Mouse (Mus musculus) liver, adult 2 months (tissue): ENCODE results near the gene I830077J02Rik. TPM values are rescaled to one million over a fixed set of nuclear protein-coding genes. Genes with fewer than 3 reads are reported as not detected.
"Not testable (repeated sequence)": the region's sequence is repeated elsewhere in the genome, so short reads cannot be mapped to it uniquely, and the experiment has no call there.

Experiments
- DNase-seq: peaks from one replicate; pipeline ENCODE4 v3.0.0-alpha.2; 2011; ENCODE audit warnings: low read depth, low spot score; ENCODE audit errors: extremely low read depth
- H3K27ac ChIP-seq: fragments of 200-500 bp; replicated peaks from 2 replicates; pipeline ENCODE4 v1.5.1; 2012; ENCODE audit warnings: low read depth, mild to moderate bottlenecking, control low read depth, inconsistent platforms, low read length; ENCODE audit not compliant: insufficient read depth
- H3K27me3 ChIP-seq: fragments of 200-500 bp; 2 replicates; pipeline ENCODE4 v1.6.1; 2012; ENCODE audit warnings: mild to moderate bottlenecking, moderate library complexity, low read length, inconsistent platforms; ENCODE audit not compliant: control insufficient read depth, insufficient read depth
- H3K36me3 ChIP-seq: fragments of 200-500 bp; 2 replicates; pipeline ENCODE4 v1.6.1; 2012; ENCODE audit warnings: low read length, inconsistent platforms; ENCODE audit not compliant: control insufficient read depth, insufficient read depth
- H3K4me1 ChIP-seq: fragments of 200-500 bp; 2 replicates; pipeline ENCODE4 v1.6.1; 2011; ENCODE audit warnings: low read length; ENCODE audit not compliant: control insufficient read depth, insufficient read depth
- H3K4me3 ChIP-seq: fragments of 200-500 bp; 2 replicates; pipeline ENCODE4 v1.5.1; 2011; ENCODE audit warnings: low read depth, mild to moderate bottlenecking, control low read depth, low read length, moderate library complexity; ENCODE audit not compliant: insufficient read depth
- H3K79me2 ChIP-seq: fragments of 200-500 bp; 2 replicates; pipeline ENCODE4 v1.6.1; 2012; ENCODE audit warnings: inconsistent platforms, mild to moderate bottlenecking, low read length, moderate library complexity; ENCODE audit not compliant: control insufficient read depth, insufficient read depth
- H3K9ac ChIP-seq: fragments of 200-500 bp; 2 replicates; pipeline ENCODE4 v1.6.1; 2012; ENCODE audit warnings: low read depth, mild to moderate bottlenecking, control low read depth, inconsistent platforms, low read length
- CTCF ChIP-seq: fragments of 200-500 bp; IDR thresholded peaks from 2 replicates; pipeline ENCODE4 v1.5.1; 2011; ENCODE audit warnings: low read depth, low read length, control low read depth
- POLR2A ChIP-seq: fragments of 200-500 bp; IDR thresholded peaks from 2 replicates; pipeline ENCODE4 v1.6.1; 2011; ENCODE audit warnings: low read length, control low read depth; ENCODE audit not compliant: insufficient read depth; ENCODE audit errors: extremely low read depth
- WGBS: fragments of 180-500 bp; shearing (Covaris S2); methylation state at CpG from one replicate; pipeline ENCODE4 v1.1.7; 2018; 5-methylcytosine and 5-hydroxymethylcytosine counted together
- polyA plus RNA-seq: library from polyadenylated mRNA; depleted of rRNA; stranded (reverse); fragments of >200 nt; gene quantifications from 2 replicates; pipeline ENCODE4 v1.2.3, GENCODE M21; 2012
- total RNA-seq: library from RNA; depleted of rRNA; stranded (reverse); fragments of >200 nt; gene quantifications from 2 replicates; pipeline ENCODE4 v1.2.3, GENCODE M21; 2014

The I830077J02Rik gene
- total and polyA plus RNA-seq, 2 experiments, result 0.39 to 0.55 TPM

- no peaks in the 10 kb centered on the region for H3K79me2 ChIP-seq
- no peaks in the 10 kb centered on the region for H3K4me1 ChIP-seq
- no peak for DNase-seq
- TF ChIP-seq POLR2A (no peak), CTCF (no peak)
- no peak overlapping the region for H3K27ac ChIP-seq
- WGBS, result 81% methylated on average over 7 of the region's 7 CpGs
- no peaks in the 10 kb centered on the region for H3K36me3 ChIP-seq
- no peak overlapping the region for H3K9ac ChIP-seq
- H3K4me3 ChIP-seq, result no peak overlapping the region
- H3K27me3 ChIP-seq, result no peaks in the 10 kb centered on the region
These were observed 4.8 kb downstream of the I830077J02Rik start for GRCm38 (mm10) chr3:105927561-105928194.

GRCm38 (mm10) chr3:105924616-105925015 lies 7.8 kb downstream of the I830077J02Rik start:
- H3K36me3 ChIP-seq, result no peaks in the 10 kb centered on the region
- H3K27ac ChIP-seq, result no peak overlapping the region
- H3K79me2 ChIP-seq, result no peaks in the 10 kb centered on the region
- H3K4me1 ChIP-seq, result no peaks in the 10 kb centered on the region
- H3K4me3 ChIP-seq, result no peak overlapping the region
- no peaks in the 10 kb centered on the region for H3K27me3 ChIP-seq
- TF ChIP-seq CTCF (no peak), POLR2A (no peak)
- DNase-seq, result no peak
- 87% methylated on average over 9 of the region's 9 CpGs for WGBS
- no peak overlapping the region for H3K9ac ChIP-seq

GRCm38 (mm10) chr3:105921959-105922358 lies 10.5 kb downstream of the I830077J02Rik start:
- H3K36me3 ChIP-seq, result no peaks in the 10 kb centered on the region
- no peak overlapping the region for H3K4me3 ChIP-seq
- TF ChIP-seq CTCF (no peak), POLR2A (no peak)
- no peaks in the 10 kb centered on the region for H3K27me3 ChIP-seq
- WGBS, result 72% methylated on average over 2 of the region's 2 CpGs
- H3K27ac ChIP-seq, result no peak overlapping the region
- H3K4me1 ChIP-seq, result no peaks in the 10 kb centered on the region
- no peak for DNase-seq
- no peak overlapping the region for H3K9ac ChIP-seq
- no peaks in the 10 kb centered on the region for H3K79me2 ChIP-seq

- H3K4me1 ChIP-seq, result not testable (repeated sequence)
These were observed 11.7 kb downstream of the I830077J02Rik start for GRCm38 (mm10) chr3:105920743-105921142.

GRCm38 (mm10) chr3:105918355-105918745 lies 14.1 kb downstream of the I830077J02Rik start:
- WGBS, result 65% methylated on average over 3 of the region's 3 CpGs
- Histone ChIP-seq H3K4me3 (no peak overlapping the region), H3K27ac (no peak overlapping the region), H3K9ac (no peak overlapping the region), H3K27me3 (no peaks in the 10 kb centered on the region), H3K4me1 (no peaks in the 10 kb centered on the region), H3K79me2 (no peaks in the 10 kb centered on the region), H3K36me3 (no peaks in the 10 kb centered on the region)
- DNase-seq, result no peak
- TF ChIP-seq CTCF (no peak), POLR2A (no peak)

More at GRCm38 (mm10) chr3:105920743-105921142, 11.7 kb downstream of the I830077J02Rik start:
- H3K36me3 ChIP-seq, H3K27ac ChIP-seq, H3K4me3 ChIP-seq, H3K9ac ChIP-seq, H3K79me2 ChIP-seq, H3K27me3 ChIP-seq, DNase-seq: not testable (repeated sequence)

- Histone ChIP-seq H3K36me3 (no peaks in the 10 kb centered on the region), H3K4me3 (no peak overlapping the region), H3K27me3 (no peaks in the 10 kb centered on the region), H3K4me1 (no peaks in the 10 kb centered on the region), H3K79me2 (no peaks in the 10 kb centered on the region), H3K9ac (no peak overlapping the region), H3K27ac (no peak overlapping the region)
- TF ChIP-seq POLR2A, result no peak
- no peak for TF ChIP-seq CTCF
- WGBS, result 76% methylated on average over 10 of the region's 10 CpGs
- no peak for DNase-seq
These were observed 14.7 kb downstream of the I830077J02Rik start for GRCm38 (mm10) chr3:105917656-105918354.

GRCm38 (mm10) chr3:105916455-105916854 lies 16.0 kb downstream of the I830077J02Rik start:
- H3K27me3 ChIP-seq, H3K9ac ChIP-seq, H3K4me3 ChIP-seq, H3K4me1 ChIP-seq, H3K27ac ChIP-seq, H3K79me2 ChIP-seq, H3K36me3 ChIP-seq, DNase-seq: not testable (repeated sequence)
